Mouse (Mus musculus): Measurements from ENCODE around the gene Caml. TPM values are rescaled to one million over a fixed set of nuclear protein-coding genes. Genes with fewer than 3 reads are reported as not detected.
"Not testable (repeated sequence)": the region's sequence is repeated elsewhere in the genome, so short reads cannot be mapped to it uniquely, and the experiment has no call there.

Caml gene
- polyA plus RNA-seq, 1 experiment from 2014 or later = 52.8 TPM

GRCm38 (mm10) chr13:55640480-55640879 is 17.7 kb downstream of the Caml start:
- not testable (repeated sequence) for H3K27ac ChIP-seq (ENCODE audit: low read length); H3K4me3 ChIP-seq (replicated peaks; ENCODE audit: low read length); H3K4me2 ChIP-seq (ENCODE audit: low read depth, low read length); H3K9me3 ChIP-seq (replicated peaks; ENCODE audit: control insufficient read depth, low read length); H3K27me3 ChIP-seq (ENCODE audit: control insufficient read depth, insufficient read depth, low read length); H3K9ac ChIP-seq (ENCODE audit: low read length); ATAC-seq (ENCODE audit: insufficient read depth, low FRiP score); H3K36me3 ChIP-seq (ENCODE audit: control insufficient read depth, insufficient read depth, low read length)
- H3K4me1 ChIP-seq (ENCODE audit: control insufficient read depth, insufficient read depth, low read length) = peaks cover 14% of the 10 kb centered on the region; the same call in 1 of the 2 replicates
- 42% methylated on average over 8 of the region's 8 CpGs for whole genome bisulfite sequencing

- WGBS = 91% methylated on average over 2 of the region's 2 CpGs
- no peaks in the 10 kb centered on the region for H3K27me3 ChIP-seq (ENCODE audit: control insufficient read depth, insufficient read depth, low read length)
- no peak overlapping the region for H3K27ac ChIP-seq (ENCODE audit: low read length)
- ATAC-seq (ENCODE audit: insufficient read depth, low FRiP score) = no peak
- H3K36me3 ChIP-seq (ENCODE audit: control insufficient read depth, insufficient read depth, low read length) = peaks cover 22% of the 10 kb centered on the region
- H3K9me3 ChIP-seq (replicated peaks; ENCODE audit: control insufficient read depth, low read length) = no peaks in the 10 kb centered on the region
- H3K4me1 ChIP-seq (ENCODE audit: control insufficient read depth, insufficient read depth, low read length) = no peaks in the 10 kb centered on the region
- no peak overlapping the region for H3K9ac ChIP-seq (ENCODE audit: low read length)
- H3K4me3 ChIP-seq (replicated peaks; ENCODE audit: low read length) = no peak overlapping the region
- no peak overlapping the region for H3K4me2 ChIP-seq (ENCODE audit: low read depth, low read length)
Measured at GRCm38 (mm10) chr13:55644525-55644924, 21.7 kb downstream of the Caml start.

- H3K9ac ChIP-seq (ENCODE audit: low read length) = no peak overlapping the region
- peaks cover 35% of the 10 kb centered on the region for H3K36me3 ChIP-seq (ENCODE audit: control insufficient read depth, insufficient read depth, low read length)
- 86% methylated on average over 12 of the region's 12 CpGs for WGBS
- no peak overlapping the region for H3K27ac ChIP-seq (ENCODE audit: low read length)
- no peaks in the 10 kb centered on the region for H3K27me3 ChIP-seq (ENCODE audit: control insufficient read depth, insufficient read depth, low read length)
- no peak overlapping the region for H3K4me2 ChIP-seq (ENCODE audit: low read depth, low read length)
- H3K4me3 ChIP-seq (replicated peaks; ENCODE audit: low read length) = no peak overlapping the region
- H3K4me1 ChIP-seq (ENCODE audit: control insufficient read depth, insufficient read depth, low read length) = no peaks in the 10 kb centered on the region
- H3K9me3 ChIP-seq (replicated peaks; ENCODE audit: control insufficient read depth, low read length) = no peaks in the 10 kb centered on the region
- ATAC-seq (ENCODE audit: insufficient read depth, low FRiP score) = no peak
Measured at GRCm38 (mm10) chr13:55650098-55650497, 27.3 kb downstream of the Caml start.

DNA sequence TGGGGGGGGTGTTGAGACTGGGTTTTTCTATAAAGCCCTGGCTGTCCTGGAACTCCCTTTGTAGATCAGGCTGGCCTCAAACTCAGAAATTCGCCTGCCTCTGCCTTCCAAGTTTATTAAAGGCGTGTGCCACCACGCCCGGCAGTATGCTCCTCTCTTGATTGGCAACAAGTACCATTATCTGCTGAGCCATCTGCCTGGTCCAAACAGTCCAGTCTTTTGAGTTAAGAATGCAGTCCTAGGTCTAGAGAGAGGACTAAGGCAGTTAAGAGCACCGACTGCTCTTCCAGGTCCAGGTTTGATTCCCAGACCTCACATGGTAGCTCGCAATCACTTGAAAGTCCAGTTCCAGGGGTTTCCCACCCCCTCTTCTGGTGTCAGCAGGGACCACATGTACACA is 28.2 kb downstream of the Caml start:
- ATAC-seq (ENCODE audit: insufficient read depth, low FRiP score) = no peak
- Histone ChIP-seq H3K4me1 (ENCODE audit: control insufficient read depth, insufficient read depth, low read length) (no peaks in the 10 kb centered on the region), H3K4me2 (ENCODE audit: low read depth, low read length) (no peak overlapping the region), H3K27ac (ENCODE audit: low read length) (no peak overlapping the region), H3K9me3 (replicated peaks; ENCODE audit: control insufficient read depth, low read length) (no peaks in the 10 kb centered on the region), H3K4me3 (replicated peaks; ENCODE audit: low read length) (no peak overlapping the region), H3K9ac (ENCODE audit: low read length) (no peak overlapping the region), H3K36me3 (ENCODE audit: control insufficient read depth, insufficient read depth, low read length) (peaks cover 27% of the 10 kb centered on the region), H3K27me3 (ENCODE audit: control insufficient read depth, insufficient read depth, low read length) (no peaks in the 10 kb centered on the region)
- WGBS = 87% methylated on average over 6 of the region's 6 CpGs

DNA sequence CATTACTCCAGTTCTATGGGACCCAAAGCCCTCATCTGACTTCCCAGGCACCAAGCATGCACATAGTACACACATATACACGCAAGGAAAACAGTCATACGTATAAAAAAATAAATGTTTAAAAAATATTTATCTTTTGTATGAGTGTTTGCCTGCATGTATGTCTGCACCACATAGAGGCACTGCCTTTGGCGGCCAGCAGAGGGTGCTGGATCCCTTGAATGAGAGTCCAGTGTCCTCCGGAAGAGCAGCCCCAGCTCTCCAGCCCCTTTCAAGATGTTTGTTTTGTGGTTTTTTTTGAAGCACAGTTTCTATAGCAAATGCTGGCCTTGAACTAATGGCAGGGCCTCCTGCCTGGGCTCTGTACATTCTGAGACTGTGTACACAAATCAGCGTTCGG is 45.7 kb downstream of the Caml start:
- peaks cover 46% of the 10 kb centered on the region for H3K36me3 ChIP-seq (ENCODE audit: control insufficient read depth, insufficient read depth, low read length)
- H3K4me2 ChIP-seq (ENCODE audit: low read depth, low read length) = no peak overlapping the region
- H3K4me1 ChIP-seq (ENCODE audit: control insufficient read depth, insufficient read depth, low read length) = no peaks in the 10 kb centered on the region
- H3K27ac ChIP-seq (ENCODE audit: low read length) = no peak overlapping the region
- no peak for ATAC-seq (ENCODE audit: insufficient read depth, low FRiP score)
- no peaks in the 10 kb centered on the region for H3K27me3 ChIP-seq (ENCODE audit: control insufficient read depth, insufficient read depth, low read length)
- no peak overlapping the region for H3K9ac ChIP-seq (ENCODE audit: low read length)
- 74% methylated on average over 6 of the region's 6 CpGs for WGBS
- H3K9me3 ChIP-seq (replicated peaks; ENCODE audit: control insufficient read depth, low read length) = no peaks in the 10 kb centered on the region
- H3K4me3 ChIP-seq (replicated peaks; ENCODE audit: low read length) = no peak overlapping the region

DNA sequence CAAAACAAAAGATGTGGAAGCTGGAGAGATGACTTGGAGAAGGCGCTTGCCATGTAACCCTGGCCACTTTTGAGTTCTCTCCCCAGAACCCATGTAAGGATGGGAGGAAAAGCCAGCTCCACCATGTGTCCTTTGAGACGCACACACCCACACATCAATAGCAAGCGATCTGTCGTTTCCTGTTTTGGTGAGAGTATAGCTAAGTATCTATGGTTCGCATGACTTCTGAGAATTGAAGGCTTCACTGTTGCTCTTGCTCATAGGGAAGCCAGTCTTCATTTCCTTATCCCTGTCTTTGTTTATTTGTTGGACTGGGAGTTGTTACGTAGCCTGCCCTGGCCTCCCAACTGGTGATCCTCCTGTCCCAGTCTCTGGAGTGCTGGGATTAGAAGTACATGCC is 49.9 kb downstream of the Caml start:
- H3K9me3 ChIP-seq (replicated peaks; ENCODE audit: control insufficient read depth, low read length) = no peaks in the 10 kb centered on the region
- 93% methylated on average over 6 of the region's 6 CpGs for WGBS
- H3K27ac ChIP-seq (ENCODE audit: low read length) = no peak overlapping the region
- H3K27me3 ChIP-seq (ENCODE audit: control insufficient read depth, insufficient read depth, low read length) = no peaks in the 10 kb centered on the region
- no peak overlapping the region for H3K4me3 ChIP-seq (replicated peaks; ENCODE audit: low read length)
- no peaks in the 10 kb centered on the region for H3K4me1 ChIP-seq (ENCODE audit: control insufficient read depth, insufficient read depth, low read length)
- H3K4me2 ChIP-seq (ENCODE audit: low read depth, low read length) = no peak overlapping the region
- H3K9ac ChIP-seq (ENCODE audit: low read length) = no peak overlapping the region
- no peak for ATAC-seq (ENCODE audit: insufficient read depth, low FRiP score)
- H3K36me3 ChIP-seq (ENCODE audit: control insufficient read depth, insufficient read depth, low read length) = peaks cover 25% of the 10 kb centered on the region

GRCm38 (mm10) chr13:55677364-55677763 is 54.6 kb downstream of the Caml start:
- Histone ChIP-seq H3K9me3 (replicated peaks; ENCODE audit: control insufficient read depth, low read length) (no peaks in the 10 kb centered on the region), H3K27me3 (ENCODE audit: control insufficient read depth, insufficient read depth, low read length) (no peaks in the 10 kb centered on the region), H3K4me3 (replicated peaks; ENCODE audit: low read length) (no peak overlapping the region), H3K36me3 (ENCODE audit: control insufficient read depth, insufficient read depth, low read length) (peaks cover 14% of the 10 kb centered on the region), H3K4me1 (ENCODE audit: control insufficient read depth, insufficient read depth, low read length) (no peaks in the 10 kb centered on the region), H3K27ac (ENCODE audit: low read length) (no peak overlapping the region), H3K4me2 (ENCODE audit: low read depth, low read length) (no peak overlapping the region), H3K9ac (ENCODE audit: low read length) (no peak overlapping the region)
- 76% methylated on average over 8 of the region's 8 CpGs for WGBS
- ATAC-seq (ENCODE audit: insufficient read depth, low FRiP score) = no peak

Other genes with a start within 250 kb of the Caml start
- 0.14 and 0.17 TPM in 2 replicates for gene Slc34a1, start 224.8 kb upstream of the Caml start, polyA plus RNA-seq (2015; fragmentation: Nextera tagmentation; extraction: Ambion mirVana)
- not detected in 2 replicates for gene Pfn3, start 207.8 kb upstream of the Caml start, polyA plus RNA-seq (2015; fragmentation: Nextera tagmentation; extraction: Ambion mirVana)
- 4.5 and 5.6 TPM in 2 replicates for gene F12, start 196.2 kb upstream of the Caml start, polyA plus RNA-seq (2015; fragmentation: Nextera tagmentation; extraction: Ambion mirVana)
- 14.6 TPM in 2 replicates for gene Grk6, start 177.9 kb upstream of the Caml start, polyA plus RNA-seq (2015; fragmentation: Nextera tagmentation; extraction: Ambion mirVana)
- 0.22 and 0.26 TPM in 2 replicates for gene Prr7, start 158.7 kb upstream of the Caml start, polyA plus RNA-seq (2015; fragmentation: Nextera tagmentation; extraction: Ambion mirVana)
- 111 and 113 TPM in 2 replicates for gene Dbn1, start 134.9 kb upstream of the Caml start, polyA plus RNA-seq (2015; fragmentation: Nextera tagmentation; extraction: Ambion mirVana)
- 240 and 243 TPM in 2 replicates for gene Pdlim7, start 109.3 kb upstream of the Caml start, polyA plus RNA-seq (2015; fragmentation: Nextera tagmentation; extraction: Ambion mirVana)
- gene Dok3, start 93.7 kb upstream of the Caml start, polyA plus RNA-seq (2015; fragmentation: Nextera tagmentation; extraction: Ambion mirVana) = 4.7 and 4.9 TPM in 2 replicates
- gene Ddx41, start 86.3 kb upstream of the Caml start, polyA plus RNA-seq (2015; fragmentation: Nextera tagmentation; extraction: Ambion mirVana) = 52.5 and 53.4 TPM in 2 replicates
- gene Fam193b, start 51.9 kb upstream of the Caml start, polyA plus RNA-seq (2015; fragmentation: Nextera tagmentation; extraction: Ambion mirVana) = 26.1 and 30.1 TPM in 2 replicates
- 162 and 167 TPM in 2 replicates for gene Tmed9, start 49.3 kb upstream of the Caml start, polyA plus RNA-seq (2015; fragmentation: Nextera tagmentation; extraction: Ambion mirVana)
- 20.5 and 24.5 TPM in 2 replicates for gene B4galt7, start 23.1 kb upstream of the Caml start, polyA plus RNA-seq (2015; fragmentation: Nextera tagmentation; extraction: Ambion mirVana)
- gene Ddx46, start 12.0 kb downstream of the Caml start, polyA plus RNA-seq (2015; fragmentation: Nextera tagmentation; extraction: Ambion mirVana) = 31.2 and 32.5 TPM in 2 replicates
- gene B230219D22Rik, start 70.1 kb downstream of the Caml start, polyA plus RNA-seq (2015; fragmentation: Nextera tagmentation; extraction: Ambion mirVana) = 47.6 and 50.5 TPM in 2 replicates
- gene Txndc15, start 91.6 kb downstream of the Caml start, polyA plus RNA-seq (2015; fragmentation: Nextera tagmentation; extraction: Ambion mirVana) = 76.6 and 80.1 TPM in 2 replicates
- 68.8 and 72.1 TPM in 2 replicates for gene Pcbd2, start 104.4 kb downstream of the Caml start, polyA plus RNA-seq (2015; fragmentation: Nextera tagmentation; extraction: Ambion mirVana)
- 0.10 TPM in 1 of 2 replicates, not detected in the other for gene Catsper3, start 161.6 kb downstream of the Caml start, polyA plus RNA-seq (2015; fragmentation: Nextera tagmentation; extraction: Ambion mirVana)
- gene Pitx1, start 213.2 kb downstream of the Caml start, polyA plus RNA-seq (2015; fragmentation: Nextera tagmentation; extraction: Ambion mirVana) = 106 and 110 TPM in 2 replicates

Measured in stomach, embryonic 16.5 days (tissue).